Mouse (Mus musculus) forebrain, embryonic 10.5 days (tissue): ENCODE results near the gene Htr1d. TPM values are rescaled to one million over a fixed set of nuclear protein-coding genes. Genes with fewer than 3 reads are reported as not detected.

Experiments used
- DNase-seq: peaks from one replicate; pipeline ENCODE4 v3.0.0-alpha.2; 2017; ENCODE audit warnings: low spot score; ENCODE audit errors: extremely low spot score
- H3K27ac ChIP-seq: fragments of 300-500 bp; sonication (generic); 2 replicates; pipeline ENCODE4 v1.5.1; 2016; ENCODE audit warnings: mild to moderate bottlenecking
- H3K27me3 ChIP-seq: fragments of 300-500 bp; sonication (generic); 2 replicates; pipeline ENCODE4 v1.6.1; 2016; ENCODE audit warnings: mild to moderate bottlenecking; ENCODE audit not compliant: poor library complexity, severe bottlenecking
- H3K36me3 ChIP-seq: fragments of 300-500 bp; sonication (generic); replicated peaks from 2 replicates; pipeline ENCODE4 v1.6.1; 2016; ENCODE audit warnings: mild to moderate bottlenecking, moderate library complexity
- H3K4me1 ChIP-seq: fragments of 300-500 bp; sonication (generic); 2 replicates; pipeline ENCODE4 v1.6.1; 2016
- H3K4me3 ChIP-seq: fragments of 300-500 bp; sonication (generic); 2 replicates; pipeline ENCODE4 v1.5.1; 2016; ENCODE audit warnings: mild to moderate bottlenecking, moderate library complexity
- H3K9me3 ChIP-seq: fragments of 300-500 bp; sonication (generic); 2 replicates; pipeline ENCODE4 v1.6.1; 2016; ENCODE audit warnings: mild to moderate bottlenecking, moderate library complexity
- WGBS: fragments of 180-500 bp; shearing (Covaris S2); methylation state at CpG from one replicate; pipeline ENCODE4 v1.1.7; 2016; 5-methylcytosine and 5-hydroxymethylcytosine counted together
- polyA plus RNA-seq: library from polyadenylated mRNA; unstranded; fragments of >200 nt; fragmentation: Nextera tagmentation; extraction: Ambion mirVana; gene quantifications from 2 replicates; pipeline ENCODE4 v1.2.1, GENCODE M21; 2016

The Htr1d gene
- polyA plus RNA-seq, 1 experiment from 2014 or later = 0.31 TPM

DNA sequence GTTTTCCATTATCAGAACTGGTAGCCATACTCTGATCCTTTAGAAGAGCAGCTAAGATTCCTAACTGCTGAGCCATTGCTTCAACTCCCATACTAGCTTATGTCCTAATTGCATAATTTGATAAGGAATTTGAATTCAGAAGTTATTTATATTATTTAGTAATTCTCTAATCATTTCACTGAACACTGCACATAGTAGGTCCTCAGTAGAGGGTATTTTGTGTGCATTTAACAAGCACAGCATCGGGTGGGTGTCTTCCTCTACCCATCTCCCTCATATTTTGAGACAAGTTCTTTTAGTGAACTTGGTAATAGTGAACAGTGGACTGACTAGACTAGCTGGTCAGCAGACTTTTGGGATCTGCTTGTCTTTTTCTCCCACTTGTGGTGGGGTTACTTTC lies 53.4 kb downstream of the Htr1d start:
- Histone ChIP-seq H3K4me3 (no peak overlapping the region), H3K27ac (no peak overlapping the region), H3K9me3 (no peaks in the 10 kb centered on the region), H3K36me3 (peaks cover 14% of the 10 kb centered on the region), H3K4me1 (peaks cover 29% of the 10 kb centered on the region), H3K27me3 (no peaks in the 10 kb centered on the region)
- 98% methylated on average over 1 of the region's 1 CpGs for WGBS
- no peak for DNase-seq

DNA sequence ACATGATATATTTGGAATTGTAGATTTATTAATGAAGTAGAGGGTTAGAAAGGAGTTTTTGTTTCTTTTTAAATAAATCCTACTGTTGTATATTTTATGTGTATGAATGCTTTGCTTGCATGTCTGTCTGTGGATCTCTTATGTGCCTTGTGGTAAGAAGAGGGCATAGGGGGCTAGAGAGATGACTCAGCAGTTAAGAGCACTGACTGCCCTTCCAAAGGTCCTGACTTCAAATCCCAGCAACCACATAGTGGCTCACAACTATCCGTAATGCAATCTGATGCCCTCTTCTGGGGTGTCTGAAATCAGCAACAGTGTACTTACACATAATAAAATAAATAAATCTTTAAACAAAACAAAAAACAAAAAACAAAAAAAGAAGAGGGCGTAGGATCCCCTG lies 63.2 kb downstream of the Htr1d start:
- Histone ChIP-seq H3K9me3 (peaks cover 4% of the 10 kb centered on the region; the same call in 1 of the 2 replicates), H3K27ac (no peak overlapping the region), H3K4me3 (no peak overlapping the region), H3K27me3 (no peaks in the 10 kb centered on the region), H3K4me1 (no peaks in the 10 kb centered on the region), H3K36me3 (peaks cover 13% of the 10 kb centered on the region)
- WGBS = 87% methylated on average over 2 of the region's 2 CpGs
- DNase-seq = no peak

Other genes with a start within 250 kb of the Htr1d start
- 4.7 and 5.2 TPM in 2 replicates for gene Asap3, start 217.2 kb upstream of the Htr1d start, polyA plus RNA-seq
- 0.49 and 0.77 TPM in 2 replicates for gene Tcea3, start 175.8 kb upstream of the Htr1d start, polyA plus RNA-seq
- gene Zfp46, start 138.8 kb upstream of the Htr1d start, polyA plus RNA-seq = 21.1 and 21.8 TPM in 2 replicates
- gene Hnrnpr, start 112.6 kb upstream of the Htr1d start, polyA plus RNA-seq = 231 and 248 TPM in 2 replicates
- gene 6030445D17Rik, start 38.7 kb downstream of the Htr1d start, polyA plus RNA-seq = 0.07 and 0.32 TPM in 2 replicates
- gene Luzp1, start 46.2 kb downstream of the Htr1d start, polyA plus RNA-seq = 153 and 154 TPM in 2 replicates
- gene Kdm1a, start 179.2 kb downstream of the Htr1d start, polyA plus RNA-seq = 50.0 and 52.2 TPM in 2 replicates
- not detected in 2 replicates for gene Tex46, start 186.9 kb downstream of the Htr1d start, polyA plus RNA-seq
- gene Lactbl1, start 199.1 kb downstream of the Htr1d start, polyA plus RNA-seq = not detected in 2 replicates